Mouse (Mus musculus) intestine, postnatal 0 days (tissue): Measurements from ENCODE around the gene Cacna1c. TPM values are rescaled to one million over a fixed set of nuclear protein-coding genes. Genes with fewer than 3 reads are reported as not detected.

Source experiments
- ATAC-seq: fragments of 200-750 bp; cut with Nextera tagmentation; 2 replicates; pipeline ENCODE4 v1.8.0; 2017; ENCODE audit warnings: mild to moderate bottlenecking, moderate TSS enrichment, moderate library complexity
- H3K27ac ChIP-seq: fragments of 300-500 bp; sonication (generic); 2 replicates; pipeline ENCODE4 v1.5.1; 2014; ENCODE audit warnings: mild to moderate bottlenecking, low read depth, low read length, moderate library complexity
- H3K27me3 ChIP-seq: fragments of 300-500 bp; sonication (generic); replicated peaks from 2 replicates; pipeline ENCODE4 v1.6.1; 2014; ENCODE audit warnings: low read length, mixed read lengths; ENCODE audit not compliant: control insufficient read depth, insufficient read depth
- H3K36me3 ChIP-seq: fragments of 300-500 bp; sonication (generic); 2 replicates; pipeline ENCODE4 v1.6.1; 2014; ENCODE audit warnings: mild to moderate bottlenecking, moderate library complexity; ENCODE audit not compliant: control insufficient read depth, insufficient read depth
- H3K4me1 ChIP-seq: fragments of 300-500 bp; sonication (generic); replicated peaks from 2 replicates; pipeline ENCODE4 v1.6.1; 2014; ENCODE audit warnings: antibody characterized with exemption, low read length, mixed read lengths; ENCODE audit not compliant: control insufficient read depth, insufficient read depth
- H3K4me2 ChIP-seq: fragments of 300-500 bp; sonication (generic); replicated peaks from 2 replicates; pipeline ENCODE4 v1.6.1; 2014; ENCODE audit warnings: low read depth, mild to moderate bottlenecking, moderate library complexity
- H3K4me3 ChIP-seq: fragments of 300-500 bp; sonication (generic); 2 replicates; pipeline ENCODE4 v1.5.1; 2014; ENCODE audit warnings: low read depth, low read length
- H3K9ac ChIP-seq: fragments of 300-500 bp; sonication (generic); 2 replicates; pipeline ENCODE4 v1.6.1; 2014; ENCODE audit warnings: mild to moderate bottlenecking, low read depth, low read length
- H3K9me3 ChIP-seq: fragments of 300-500 bp; sonication (generic); 2 replicates; pipeline ENCODE4 v1.6.1; 2016; ENCODE audit warnings: mixed run types; ENCODE audit not compliant: control insufficient read depth
- CTCF ChIP-seq: sonication (generic); IDR thresholded peaks from 2 replicates; pipeline ENCODE4 v1.5.1; 2016; ENCODE audit warnings: low read depth, mild to moderate bottlenecking, control low read depth, antibody characterized with exemption, moderate library complexity
- whole genome bisulfite sequencing: fragments of 180-500 bp; shearing (Covaris S2); extraction: QIAGEN DNeasy Blood & Tissue Kit; methylation state at CpG from one replicate; pipeline ENCODE4 v1.1.7; 2014; 5-methylcytosine and 5-hydroxymethylcytosine counted together
- polyA plus RNA-seq: library from polyadenylated mRNA; unstranded; fragments of >200 nt; fragmentation: Nextera tagmentation; extraction: Ambion mirVana; gene quantifications from 2 replicates; pipeline ENCODE4 v1.2.1, GENCODE M21; 2015

The Cacna1c gene
- polyA plus RNA-seq, 1 experiment from 2014 or later, result 1.2 TPM

DNA sequence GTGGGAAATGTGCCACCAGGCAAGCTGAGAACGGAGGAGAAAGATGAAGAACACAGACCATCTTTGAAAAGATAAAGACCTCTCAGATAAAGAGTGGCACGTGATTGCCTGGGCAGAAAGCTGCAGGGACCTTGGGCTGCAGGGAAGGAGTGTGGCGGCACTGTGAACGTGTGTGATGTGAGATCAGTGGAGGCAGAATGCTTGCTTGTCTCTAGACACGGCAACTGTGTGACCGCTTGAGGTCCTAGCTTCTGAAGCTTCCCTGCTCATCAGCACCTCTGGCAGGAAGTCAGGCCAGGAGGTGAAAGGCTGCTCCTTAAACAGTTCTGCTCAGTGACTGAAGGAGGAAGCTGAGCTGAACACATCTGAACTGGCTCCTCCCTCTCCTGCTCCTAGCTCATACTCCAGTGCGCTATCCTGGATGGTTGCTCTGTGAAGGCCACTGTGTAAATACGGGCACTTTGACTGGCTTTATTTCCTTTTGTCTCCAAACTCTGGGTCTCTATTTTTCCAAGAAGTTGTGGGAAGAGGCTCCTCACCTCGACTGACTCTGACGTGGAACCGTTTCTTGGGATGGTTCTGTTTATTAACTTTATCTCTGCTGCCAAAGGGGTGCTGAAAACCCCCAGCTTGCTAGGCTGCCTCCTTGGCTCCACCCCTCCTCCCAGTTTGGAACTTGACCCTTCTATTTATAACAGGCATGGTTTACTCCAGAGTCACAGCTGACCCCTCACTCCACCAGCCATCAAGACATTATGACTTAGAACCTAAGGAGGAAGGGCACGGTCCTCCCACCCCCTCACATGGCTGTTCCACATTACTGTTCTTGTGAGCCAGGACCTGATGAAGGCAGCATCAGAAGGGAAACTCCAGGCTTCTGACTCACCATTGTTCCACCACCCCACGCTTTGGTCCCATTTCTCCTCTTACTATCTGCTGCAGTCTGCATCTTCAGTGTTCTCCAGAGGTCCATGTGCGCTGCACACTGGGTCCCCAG, 357.0 kb downstream of the Cacna1c start:
- H3K4me2 ChIP-seq, result peak overlapping the region; percentile 0; the same call in 1 of the 2 replicates
- 31% methylated on average over 14 of the region's 14 CpGs for WGBS
- no peaks in the 10 kb centered on the region for H3K9me3 ChIP-seq
- TF ChIP-seq CTCF, result 0 out of 2 replicates have a peak, but pooled peaks have one; percentile 2
- H3K4me1 ChIP-seq, result no peaks in the 10 kb centered on the region
- H3K27me3 ChIP-seq, result no peaks in the 10 kb centered on the region
- no peaks in the 10 kb centered on the region for H3K36me3 ChIP-seq
- H3K9ac ChIP-seq, result no peak overlapping the region
- H3K27ac ChIP-seq, result no peak overlapping the region
- H3K4me3 ChIP-seq, result no peak overlapping the region
- ATAC-seq, result 0 out of 2 replicates have a peak, but pooled peaks have one; percentile 51

DNA sequence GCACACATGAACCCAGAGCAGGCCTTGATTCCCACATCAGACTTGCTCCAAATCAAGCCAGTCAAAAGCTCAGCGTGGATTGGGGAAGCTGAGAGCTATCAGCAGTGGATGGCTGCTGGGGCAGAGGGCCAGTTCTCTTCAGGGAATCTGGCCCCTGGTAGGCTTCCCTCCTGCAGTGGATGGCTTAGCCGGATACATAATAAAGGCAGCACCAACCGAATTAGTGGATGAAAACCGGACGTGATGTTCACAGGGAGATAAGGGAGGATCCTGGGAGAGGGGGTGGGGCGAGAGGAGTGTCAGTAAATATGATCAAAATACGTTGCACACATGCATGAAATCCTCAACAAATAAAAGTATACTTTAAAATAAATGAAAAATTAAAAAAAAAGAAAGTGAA, 359.5 kb downstream of the Cacna1c start:
- no peaks in the 10 kb centered on the region for H3K4me1 ChIP-seq

DNA sequence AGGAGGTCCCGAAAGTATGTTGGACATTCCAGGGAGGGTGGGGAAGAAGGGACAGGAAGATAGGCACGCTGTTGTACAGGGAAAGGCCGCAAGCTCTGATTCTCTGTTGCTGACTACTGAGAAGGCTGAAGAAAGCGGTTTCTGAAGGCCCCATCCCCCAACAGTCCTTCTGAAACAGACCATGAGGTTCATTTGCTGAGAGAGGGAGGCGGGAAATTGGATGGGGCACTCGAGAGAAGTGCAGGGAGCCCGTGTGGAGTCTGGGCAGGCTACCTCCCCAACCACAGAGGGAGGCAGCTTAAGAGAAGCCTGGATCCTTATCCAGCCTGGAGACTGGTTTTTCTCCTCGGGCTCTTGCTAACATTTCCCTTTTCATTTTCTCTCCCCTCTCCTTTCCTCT, 362.2 kb downstream of the Cacna1c start:
- H3K9me3 ChIP-seq, result no peaks in the 10 kb centered on the region
- H3K4me3 ChIP-seq, result no peak overlapping the region
- ATAC-seq, result no peak
- H3K36me3 ChIP-seq, result no peaks in the 10 kb centered on the region
- no peak for TF ChIP-seq CTCF
- no peaks in the 10 kb centered on the region for H3K27me3 ChIP-seq
- 61% methylated on average over 8 of the region's 8 CpGs for WGBS
- H3K9ac ChIP-seq, result no peak overlapping the region
- no peak overlapping the region for H3K4me2 ChIP-seq
- H3K4me1 ChIP-seq, result no peaks in the 10 kb centered on the region
- H3K27ac ChIP-seq, result no peak overlapping the region

More for the DNA sequence above, 359.5 kb downstream of the Cacna1c start:
- Histone ChIP-seq H3K9me3 (no peaks in the 10 kb centered on the region), H3K27me3 (no peaks in the 10 kb centered on the region), H3K27ac (no peak overlapping the region), H3K4me3 (no peak overlapping the region), H3K4me2 (no peak overlapping the region), H3K9ac (no peak overlapping the region), H3K36me3 (no peaks in the 10 kb centered on the region)
- TF ChIP-seq CTCF, result no peak
- no peak for ATAC-seq
- WGBS, result 60% methylated on average over 7 of the region's 7 CpGs

DNA sequence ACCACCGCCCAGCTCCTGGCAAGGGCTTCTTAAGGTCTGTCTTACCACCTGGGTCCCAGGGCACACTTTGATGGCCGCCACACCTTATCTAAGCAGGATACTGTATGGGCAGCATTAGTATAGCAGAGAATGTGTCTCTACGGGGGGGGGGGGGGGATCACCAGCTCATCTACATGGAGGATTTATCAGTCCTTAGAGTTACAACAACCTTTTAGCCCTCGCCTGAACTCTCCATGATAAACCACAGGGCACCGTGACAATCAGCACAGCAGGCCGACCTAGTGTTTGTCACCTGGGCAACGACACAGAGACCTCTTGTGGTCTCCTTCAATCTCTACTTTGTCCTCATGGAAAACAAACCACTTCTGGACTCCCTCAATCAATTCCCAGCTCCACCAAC, 363.2 kb downstream of the Cacna1c start:
- Histone ChIP-seq H3K9me3 (no peaks in the 10 kb centered on the region), H3K27ac (no peak overlapping the region), H3K4me2 (no peak overlapping the region), H3K36me3 (no peaks in the 10 kb centered on the region), H3K9ac (no peak overlapping the region), H3K27me3 (no peaks in the 10 kb centered on the region), H3K4me1 (no peaks in the 10 kb centered on the region), H3K4me3 (no peak overlapping the region)
- 82% methylated on average over 7 of the region's 7 CpGs for WGBS
- no peak for ATAC-seq
- no peak for TF ChIP-seq CTCF

DNA sequence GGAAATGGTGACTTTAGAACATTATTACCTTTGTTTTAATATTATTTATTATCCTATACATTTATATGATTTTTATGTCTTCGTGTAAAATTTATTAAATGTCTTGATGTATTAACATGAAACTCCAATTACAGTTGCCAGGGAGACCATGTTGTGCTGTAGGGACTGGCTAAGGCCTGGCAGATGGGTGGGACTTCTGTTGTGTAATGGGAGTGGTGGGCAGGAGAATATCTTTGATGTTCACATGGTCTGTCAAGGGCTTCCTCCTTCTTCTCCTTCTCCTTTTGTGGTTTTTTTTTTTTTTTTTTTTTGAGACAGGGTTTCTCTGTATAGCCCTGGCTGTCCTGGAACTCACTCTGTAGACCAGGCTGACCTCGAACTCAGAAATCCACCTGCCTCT, 363.6 kb downstream of the Cacna1c start:
- no peak for TF ChIP-seq CTCF
- ATAC-seq, result no peak
- no peak overlapping the region for H3K9ac ChIP-seq
- H3K9me3 ChIP-seq, result no peaks in the 10 kb centered on the region
- no peaks in the 10 kb centered on the region for H3K4me1 ChIP-seq
- no peaks in the 10 kb centered on the region for H3K27me3 ChIP-seq
- H3K27ac ChIP-seq, result no peak overlapping the region
- no peak overlapping the region for H3K4me3 ChIP-seq
- H3K4me2 ChIP-seq, result no peak overlapping the region
- 83% methylated on average over 2 of the region's 2 CpGs for WGBS
- no peaks in the 10 kb centered on the region for H3K36me3 ChIP-seq

DNA sequence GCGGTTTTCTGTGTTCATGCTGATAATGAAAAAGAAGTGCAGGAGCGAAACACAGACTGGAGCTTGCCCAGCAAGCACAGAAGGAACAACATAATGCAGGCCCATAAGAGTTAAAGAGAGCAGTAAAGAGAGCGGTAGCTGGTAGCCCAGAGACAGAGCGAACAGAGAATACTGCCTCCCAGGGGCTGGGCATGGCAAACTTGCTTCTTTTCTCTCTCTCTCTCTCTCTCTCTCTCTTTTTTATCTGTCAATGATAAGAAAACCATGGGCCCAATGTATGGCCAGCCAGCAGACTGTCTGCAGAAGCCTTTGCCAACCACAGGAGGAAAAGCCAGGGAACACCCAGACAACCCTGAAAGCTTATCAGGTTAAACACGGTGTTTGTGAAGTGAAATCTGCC, 365.4 kb downstream of the Cacna1c start:
- 71% methylated on average over 5 of the region's 5 CpGs for WGBS
- no peak overlapping the region for H3K9ac ChIP-seq
- H3K9me3 ChIP-seq, result no peaks in the 10 kb centered on the region
- no peak for ATAC-seq
- H3K27me3 ChIP-seq, result no peaks in the 10 kb centered on the region
- H3K4me2 ChIP-seq, result no peak overlapping the region
- H3K27ac ChIP-seq, result no peak overlapping the region
- TF ChIP-seq CTCF, result no peak
- no peaks in the 10 kb centered on the region for H3K36me3 ChIP-seq
- H3K4me1 ChIP-seq, result no peaks in the 10 kb centered on the region
- no peak overlapping the region for H3K4me3 ChIP-seq
